Mouse (Mus musculus): Measurements from ENCODE around the gene Tnn.

Tnn gene

DNA sequence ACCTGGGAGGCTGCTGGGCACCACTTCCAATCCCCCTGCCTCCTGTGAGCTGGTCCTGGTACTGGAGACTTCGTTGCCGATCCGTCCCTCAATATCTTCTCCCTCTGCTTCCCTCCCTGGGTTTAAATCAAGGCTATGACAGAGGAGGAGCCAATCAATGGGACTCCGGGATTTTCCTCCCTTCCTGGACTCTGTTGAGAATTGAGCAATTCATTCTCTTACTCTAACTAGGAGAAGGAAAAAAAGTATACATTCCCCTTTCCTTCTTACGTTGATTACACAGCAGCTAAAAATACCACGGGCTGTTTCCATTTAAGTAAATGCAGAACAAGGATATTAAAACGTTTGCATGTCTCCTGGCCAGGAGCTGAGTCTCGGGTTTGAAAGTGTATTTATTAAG, at the start of gene Tnn:
TSS of gene Tnn (minus strand) at position 101 of the 400 bp plus-strand sequence.
- DNase-seq (ENCODE audit: low spot score), result no peak

DNA sequence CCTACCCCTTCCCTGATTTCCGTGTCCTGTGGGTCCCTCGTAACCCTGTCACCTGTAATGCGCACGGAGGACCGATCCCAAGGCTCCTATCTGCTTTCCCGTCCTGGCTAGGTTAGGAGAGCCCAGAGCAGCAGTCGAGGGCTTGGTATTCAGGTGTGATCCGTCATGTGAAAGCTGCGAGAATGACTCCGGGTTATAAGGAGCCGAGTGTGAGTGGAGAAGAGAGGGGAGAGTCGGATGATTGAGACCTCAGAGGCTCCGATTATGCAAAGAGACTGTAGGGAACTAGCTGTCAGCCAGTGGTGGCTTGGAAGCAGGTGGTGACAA, 41.9 kb upstream of the Tnn start:
- no peak for DNase-seq (ENCODE audit: low spot score)

DNA sequence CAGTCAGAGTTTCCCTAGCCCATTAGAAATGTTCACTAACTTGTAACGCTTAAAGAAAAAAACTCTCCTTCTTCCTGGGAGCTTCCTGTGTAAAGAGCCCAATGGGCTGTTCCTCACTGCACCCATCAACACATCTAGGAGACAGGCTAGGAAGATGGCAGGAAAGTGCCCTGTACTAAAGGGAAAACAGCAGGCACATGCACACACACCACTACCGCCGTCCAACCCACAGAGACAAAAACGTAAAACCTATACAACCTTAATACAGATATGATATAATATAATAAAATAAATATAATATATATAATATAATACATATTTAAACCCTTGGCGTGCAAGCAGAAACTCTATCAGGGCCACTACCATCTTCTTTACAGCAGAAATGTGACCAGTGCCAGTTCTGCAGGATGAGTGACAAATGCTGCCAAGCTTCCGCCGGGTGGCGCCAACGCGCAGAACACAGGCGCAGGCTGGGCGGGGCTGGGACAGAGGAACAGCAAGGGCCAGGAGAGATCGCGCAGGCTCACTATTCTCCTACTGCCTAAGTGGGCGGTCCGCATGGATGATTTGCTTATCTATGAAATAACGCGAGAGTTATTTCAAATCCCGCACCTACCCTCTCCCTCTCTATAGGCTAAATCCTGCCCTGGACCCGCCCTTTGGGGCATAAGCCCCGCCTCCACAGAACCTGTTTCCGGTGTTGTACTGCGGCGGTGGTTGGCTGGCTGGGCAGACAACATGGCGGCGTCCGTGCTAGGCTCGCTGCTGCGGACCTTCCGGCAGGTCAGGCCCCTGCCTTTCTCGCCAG, 41.4 kb upstream of the Tnn start, which contains the start of gene Mrps14:
TSS of gene Mrps14 (plus strand) at position 687 of the 808 bp plus-strand sequence.
- peak; percentile 98 for DNase-seq (ENCODE audit: low spot score)

DNA sequence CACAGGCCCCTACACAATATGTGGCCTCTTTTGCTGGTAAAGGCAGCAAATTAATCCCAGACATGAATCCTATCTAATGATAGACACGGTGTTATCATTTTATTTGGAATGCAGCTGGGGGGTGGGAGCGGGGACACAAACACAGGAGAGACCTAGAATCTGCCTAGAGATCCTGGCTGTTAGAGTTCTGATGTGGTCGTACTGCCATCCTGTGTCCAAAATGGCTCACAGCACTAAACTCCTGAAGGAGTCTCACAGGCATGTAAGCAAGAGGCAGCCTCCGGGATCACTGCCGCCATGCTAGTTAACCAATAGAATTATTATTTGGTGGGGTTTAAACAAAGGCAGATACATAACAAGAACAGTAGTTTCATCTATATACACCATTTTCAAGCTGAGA, 31.1 kb upstream of the Tnn start:
- DNase-seq (ENCODE audit: low spot score), result no peak

DNA sequence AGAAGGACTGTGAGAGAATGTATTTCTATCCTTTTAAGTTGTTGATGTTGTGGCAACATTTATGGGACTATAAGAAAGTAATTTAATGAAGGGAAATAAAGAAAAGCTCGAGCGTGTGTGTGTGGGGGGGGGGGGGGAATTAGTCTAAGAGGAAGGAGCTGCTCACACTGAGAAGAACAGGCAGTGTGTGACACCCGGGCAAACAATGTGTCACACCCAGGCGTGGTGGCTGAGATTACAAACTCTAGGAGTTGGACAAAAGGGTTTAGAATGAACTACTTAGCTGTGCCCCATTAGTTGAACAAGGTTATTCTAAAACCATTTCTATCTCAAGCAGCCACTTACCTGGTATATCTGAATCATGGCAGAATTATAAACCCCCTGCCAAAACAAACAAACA, 27.8 kb upstream of the Tnn start:
- DNase-seq (ENCODE audit: low spot score), result no peak

- no peak for DNase-seq (ENCODE audit: low spot score)
Observed at GRCm38 (mm10) chr1:160176903-160177302, 23.5 kb upstream of the Tnn start.

GRCm38 (mm10) chr1:160166600-160166999, 13.2 kb upstream of the Tnn start:
- no peak for DNase-seq (ENCODE audit: low spot score)

DNA sequence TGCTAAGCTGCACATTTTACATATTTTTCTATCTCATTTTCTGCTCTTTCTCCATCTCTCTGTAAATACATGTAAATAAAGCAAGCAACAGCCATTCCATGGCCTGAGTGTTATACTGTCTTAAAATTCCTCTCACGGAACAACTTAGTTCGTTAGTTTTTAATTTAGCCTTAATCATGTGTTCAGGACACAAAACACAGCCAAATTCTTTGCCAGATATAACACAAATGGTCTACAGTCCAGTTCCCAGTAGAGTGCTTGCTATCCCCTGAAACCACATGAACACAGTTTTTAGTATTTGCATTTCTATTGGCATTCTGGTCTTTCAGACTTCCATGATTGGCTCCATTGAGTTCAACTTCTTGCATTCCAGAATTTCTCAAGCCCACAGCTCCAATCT, 4.8 kb upstream of the Tnn start:
- no peak for DNase-seq (ENCODE audit: low spot score)

GRCm38 (mm10) chr1:160150726-160151125, 2.7 kb downstream of the Tnn start:
- DNase-seq (ENCODE audit: low spot score), result no peak

GRCm38 (mm10) chr1:160149291-160149906, 4.0 kb downstream of the Tnn start:
- DNase-seq (ENCODE audit: low spot score), result no peak

GRCm38 (mm10) chr1:160147274-160147673, 6.1 kb downstream of the Tnn start:
- DNase-seq (ENCODE audit: low spot score), result no peak

- no peak for DNase-seq (ENCODE audit: low spot score)
Observed at GRCm38 (mm10) chr1:160145606-160146005, 7.8 kb downstream of the Tnn start.

DNA sequence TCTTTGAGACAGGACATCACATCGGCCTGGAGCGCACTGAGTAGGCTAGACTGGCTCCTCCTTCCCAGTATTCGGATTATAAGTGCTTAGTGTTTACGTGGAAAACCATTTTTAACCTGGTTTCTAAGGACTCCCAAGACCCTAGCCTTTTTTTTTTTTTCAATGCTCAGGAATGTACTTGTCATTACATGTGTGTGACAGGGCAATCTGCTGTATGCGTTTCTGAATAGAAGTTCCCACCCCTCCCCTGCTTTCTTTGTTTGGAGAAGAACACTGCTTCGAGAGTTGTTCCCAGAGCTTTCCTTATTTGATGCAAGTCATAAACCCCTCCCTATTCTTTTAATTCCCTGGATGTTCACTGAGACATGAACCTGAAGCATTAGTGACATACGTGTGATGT, 9.0 kb downstream of the Tnn start:
- DNase-seq (ENCODE audit: low spot score), result no peak

DNA sequence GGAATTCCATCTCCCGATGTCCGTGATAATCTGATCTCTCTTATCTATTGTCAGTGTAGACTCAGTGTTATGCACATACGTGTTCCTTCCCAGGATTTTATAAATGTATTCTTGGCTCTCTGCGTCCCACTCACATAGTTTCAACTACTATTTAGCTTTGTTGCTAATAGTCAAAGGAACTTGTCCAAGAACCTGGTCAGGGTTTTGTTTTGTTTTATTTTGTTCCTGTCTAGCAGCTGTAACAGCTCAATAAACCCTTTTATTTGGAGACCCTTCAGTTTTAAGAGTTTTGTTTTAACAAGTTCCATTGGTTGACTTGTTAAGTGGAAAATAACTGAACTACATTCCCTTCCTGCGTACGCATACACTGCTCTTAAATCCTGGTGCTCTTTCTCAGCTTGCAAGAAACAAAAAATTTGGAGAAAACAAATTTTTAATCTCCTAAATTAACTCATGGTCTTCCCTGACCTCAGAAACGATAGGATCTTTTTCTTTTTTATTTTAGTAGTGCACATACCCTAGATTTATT, 17.0 kb downstream of the Tnn start:
- DNase-seq (ENCODE audit: low spot score), result no peak

DNA sequence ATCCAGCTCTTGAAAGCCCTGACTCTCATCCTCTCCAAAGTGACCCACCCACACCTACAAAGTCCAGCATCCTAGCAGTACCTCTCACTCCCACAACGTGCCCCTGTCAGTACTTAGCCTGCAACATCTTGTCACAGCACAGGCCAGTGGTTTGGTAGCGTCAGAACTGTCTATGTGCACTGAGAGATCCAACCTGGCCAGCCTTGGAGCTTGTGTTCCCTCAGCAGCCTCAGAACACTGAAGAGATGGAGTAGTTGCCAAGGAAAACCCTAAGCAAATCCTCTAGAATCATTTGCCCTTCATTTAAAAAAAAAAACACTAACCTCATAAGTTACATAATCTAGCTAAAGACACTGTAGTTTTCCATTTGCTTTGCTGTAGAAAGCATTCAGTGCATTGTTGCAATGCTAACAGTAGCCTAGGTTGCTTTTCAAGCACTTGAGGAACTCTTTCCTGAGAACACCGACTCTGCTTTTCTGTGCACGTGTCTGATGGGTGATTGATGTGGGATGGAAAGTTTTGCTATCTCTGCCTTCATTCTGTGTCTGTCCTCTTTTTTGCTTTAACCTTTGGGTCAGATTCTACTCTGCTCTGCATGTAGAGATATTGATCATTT, 19.8 kb downstream of the Tnn start:
- DNase-seq (ENCODE audit: low spot score), result no peak

- no peak for DNase-seq (ENCODE audit: low spot score)
Observed at GRCm38 (mm10) chr1:160123957-160124356, 29.4 kb downstream of the Tnn start.

- DNase-seq (ENCODE audit: low spot score), result no peak
Observed at GRCm38 (mm10) chr1:160108604-160109003, 44.8 kb downstream of the Tnn start.

GRCm38 (mm10) chr1:160105426-160105825, 48.0 kb downstream of the Tnn start:
- no peak for DNase-seq (ENCODE audit: low spot score)

- DNase-seq (ENCODE audit: low spot score), result no peak
Observed at GRCm38 (mm10) chr1:160100996-160101395, 52.4 kb downstream of the Tnn start.

DNA sequence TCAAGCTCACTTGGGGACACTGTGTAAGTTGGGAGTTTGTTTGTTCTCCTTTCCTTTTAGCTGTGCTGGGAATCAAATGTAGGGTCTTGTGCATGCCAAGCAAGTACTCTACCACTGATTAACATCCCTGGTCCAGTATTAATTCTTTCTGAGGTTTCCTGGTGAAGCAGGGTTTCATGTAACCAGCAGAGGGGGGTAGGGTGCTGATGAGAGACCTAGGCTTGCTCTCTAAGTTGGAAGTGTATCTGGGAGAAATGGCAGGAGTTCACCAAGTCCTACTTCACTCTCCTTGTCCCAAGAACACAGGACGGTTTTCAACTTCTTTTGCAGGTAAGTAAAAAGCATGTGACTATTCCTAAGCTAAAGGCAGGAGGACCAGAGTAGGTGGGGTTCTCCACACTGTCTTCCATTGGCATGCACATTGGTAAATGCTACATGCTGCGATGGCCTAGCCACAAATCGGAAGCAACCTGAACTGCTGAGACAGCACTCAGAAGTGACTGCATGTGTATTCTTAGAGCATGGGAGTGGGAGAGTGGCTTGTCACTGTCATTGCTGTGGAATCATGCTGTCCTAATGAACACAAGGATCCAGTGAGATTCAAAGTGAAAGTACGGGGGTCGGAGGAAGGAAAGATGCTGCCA, 53.6 kb downstream of the Tnn start:
- DNase-seq (ENCODE audit: low spot score), result no peak

- DNase-seq (ENCODE audit: low spot score), result no peak
Observed at GRCm38 (mm10) chr1:160086651-160087050, 66.7 kb downstream of the Tnn start.

DNA sequence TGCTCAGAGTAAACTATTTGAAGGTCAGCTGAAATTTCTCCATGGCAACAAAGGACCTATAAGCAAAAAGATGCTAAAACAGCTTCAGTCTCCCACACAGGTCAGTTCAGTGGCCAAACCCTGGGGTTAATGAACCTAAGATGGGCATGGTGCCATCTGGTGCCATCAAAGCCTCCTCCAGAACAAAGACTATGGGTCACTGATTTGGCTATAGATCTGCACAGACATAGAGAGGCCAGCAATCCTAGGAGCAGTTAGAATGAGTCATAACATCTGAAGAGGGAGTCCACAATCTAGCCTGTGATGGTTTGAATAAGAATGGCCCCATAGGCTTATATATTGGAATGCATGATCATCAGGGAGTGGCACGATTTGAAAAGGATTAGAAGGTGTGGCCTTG, 69.1 kb downstream of the Tnn start:
- DNase-seq (ENCODE audit: low spot score), result no peak

GRCm38 (mm10) chr1:160082647-160083046, 70.7 kb downstream of the Tnn start:
- DNase-seq (ENCODE audit: low spot score), result no peak
